Mouse (Mus musculus) erythroblast, embryonic 14.5 days (primary cell): ENCODE measurements around the gene March10.

Source experiments
- GATA1 ChIP-seq: IDR thresholded peaks from 2 replicates; pipeline ENCODE4 v1.6.1; 2012; ENCODE audit warnings: low read length, inconsistent platforms, mixed read lengths
- TAL1 ChIP-seq: IDR thresholded peaks from 3 replicates; pipeline ENCODE4 v1.6.1; 2012; ENCODE audit warnings: low read length, inconsistent platforms, mixed read lengths

GRCm38 (mm10) chr11:105348495-105348982 is 108.0 kb downstream of the March10 start:
- no peak for TF ChIP-seq TAL1
- no peak for TF ChIP-seq GATA1
